Mouse (Mus musculus) bone marrow, adult 2 months (tissue): Measurements from ENCODE around the gene Sp2.

Experiments used
- CTCF ChIP-seq: fragments of 200-500 bp; IDR thresholded peaks from 2 replicates; pipeline ENCODE4 v1.5.1; 2011; ENCODE audit warnings: low read length, control low read depth; ENCODE audit not compliant: control insufficient read depth, insufficient read depth
- POLR2A ChIP-seq: fragments of 200-500 bp; IDR thresholded peaks from 2 replicates; pipeline ENCODE4 v1.6.1; 2011; ENCODE audit warnings: low read depth, mild to moderate bottlenecking, control low read depth, low read length, borderline replicate concordance; ENCODE audit not compliant: control insufficient read depth

GRCm38 (mm10) chr11:97019345-97019708 is 36.6 kb upstream of the Sp2 start:
- no peak for TF ChIP-seq POLR2A
- TF ChIP-seq CTCF: no peak
